Mouse (Mus musculus) telencephalon, adult 2 months (tissue): ENCODE data around the gene Bmper.
A peak's percentile ranks its signal among the peaks of the same experiment; 100 is the strongest.

ENCODE experiments used
- DNase-seq: peaks from one replicate; pipeline ENCODE4 v3.0.0-alpha.2; 2011; ENCODE audit warnings: low read depth, low spot score

The Bmper gene

DNA sequence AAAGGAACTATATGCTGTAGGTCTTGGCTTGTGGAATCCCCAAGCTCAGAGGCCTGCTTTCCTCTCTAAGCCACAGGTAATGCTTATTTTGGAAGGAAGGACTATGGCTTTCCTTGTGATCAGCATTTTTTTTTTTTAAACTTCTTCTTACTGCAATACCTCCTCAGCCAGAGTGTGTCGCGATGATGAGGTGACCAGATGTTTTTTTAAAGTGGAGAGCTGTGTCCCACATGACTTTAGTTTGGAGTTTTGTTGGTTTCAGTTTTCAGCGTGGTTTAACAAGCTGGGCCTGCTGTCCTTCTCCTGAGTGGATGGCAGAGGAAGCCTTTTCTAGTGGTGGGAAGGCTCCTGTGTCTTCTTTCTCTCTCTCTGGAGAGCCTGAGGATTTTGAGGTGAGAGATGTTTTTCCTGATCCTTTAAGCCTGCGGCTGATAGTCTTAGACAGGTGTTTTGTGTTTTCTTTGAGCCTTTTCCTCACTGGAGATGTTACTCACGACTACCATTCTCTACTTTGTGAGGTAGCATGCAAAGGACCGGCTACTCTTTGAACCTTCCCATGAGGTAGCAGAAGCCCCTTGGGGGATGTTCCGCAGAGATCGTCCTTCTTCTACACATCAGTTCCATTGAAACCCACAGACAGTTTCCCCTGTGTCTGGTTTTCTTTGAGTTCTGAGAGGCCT is 74.8 kb downstream of the Bmper start:
- no peak for DNase-seq

DNA sequence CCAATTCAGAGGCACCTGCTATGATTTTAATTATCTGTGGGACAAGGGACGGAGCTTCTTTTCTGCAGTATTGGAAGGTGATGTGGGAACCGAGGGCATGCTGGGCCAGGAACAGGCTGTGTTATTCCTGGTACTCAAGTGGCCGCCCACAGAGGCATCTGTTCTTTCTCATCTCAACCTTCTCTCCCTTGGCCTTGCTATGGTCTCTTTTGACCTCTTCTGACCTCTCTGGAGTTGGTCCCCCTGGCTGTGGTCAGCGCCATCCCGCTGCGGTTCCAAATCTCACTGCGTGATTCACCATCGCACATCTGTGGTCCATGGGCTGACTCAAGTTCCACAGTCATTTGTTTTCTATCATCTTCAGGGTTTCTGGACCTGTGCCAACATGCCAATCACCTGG is 77.5 kb downstream of the Bmper start:
- no peak for DNase-seq

DNA sequence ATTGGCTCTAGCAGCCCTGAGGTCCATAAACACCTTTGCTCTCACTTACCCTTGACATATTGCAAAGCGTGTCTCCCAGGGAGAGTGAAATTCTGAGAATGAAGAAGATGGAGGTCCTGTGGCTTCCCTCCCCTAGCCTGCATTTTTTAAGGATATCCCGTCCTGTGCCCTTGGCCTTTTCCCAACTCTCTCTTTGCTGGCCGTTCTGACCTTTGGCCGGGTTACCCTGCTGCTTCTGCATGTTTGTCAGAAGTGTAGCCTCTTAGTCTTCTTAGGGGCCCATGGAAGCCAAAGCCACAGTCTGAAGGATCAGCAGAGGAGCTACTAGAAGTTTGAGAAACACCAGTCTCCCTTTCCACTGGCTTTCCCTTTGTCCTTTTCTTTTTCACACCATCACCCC is 82.8 kb downstream of the Bmper start:
- no peak for DNase-seq

DNA sequence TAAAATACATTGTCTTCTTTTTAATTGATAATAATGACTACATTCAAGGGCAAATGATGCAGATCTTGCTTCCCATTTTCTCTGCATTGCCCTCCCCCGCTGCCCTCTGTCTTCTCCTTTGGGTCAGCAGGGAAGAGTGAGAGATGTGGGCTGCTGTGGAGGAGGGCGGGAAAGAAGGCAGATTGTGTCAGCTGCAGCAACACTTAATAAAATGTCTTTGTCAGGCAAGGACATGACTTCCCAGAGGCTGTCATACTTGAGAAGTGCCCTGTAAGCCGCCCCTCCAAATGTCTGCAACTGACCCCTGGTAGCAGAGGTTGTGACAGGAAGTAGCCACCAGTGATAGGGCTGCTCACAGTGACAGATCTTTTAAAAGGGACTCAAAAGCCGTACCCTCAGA is 83.3 kb downstream of the Bmper start:
- no peak for DNase-seq

DNA sequence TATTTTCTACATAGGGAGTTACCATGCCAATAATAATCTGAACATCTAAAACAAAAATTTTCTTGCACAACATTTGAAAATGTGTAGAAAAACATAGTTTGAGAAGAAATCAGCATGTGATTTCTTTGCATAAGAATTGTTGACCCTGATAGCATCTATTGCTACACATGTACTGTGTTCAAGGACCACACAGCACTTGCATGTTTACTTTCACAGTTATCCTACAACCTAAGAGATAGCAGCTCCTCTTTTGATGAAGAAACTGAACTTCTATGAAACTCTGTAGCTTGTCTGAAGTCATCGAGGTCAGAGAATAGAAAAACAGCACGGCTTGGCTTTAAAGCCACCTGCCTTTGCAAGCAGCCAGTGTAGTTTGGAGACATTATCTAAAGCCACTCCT is 85.0 kb downstream of the Bmper start:
- no peak for DNase-seq

DNA sequence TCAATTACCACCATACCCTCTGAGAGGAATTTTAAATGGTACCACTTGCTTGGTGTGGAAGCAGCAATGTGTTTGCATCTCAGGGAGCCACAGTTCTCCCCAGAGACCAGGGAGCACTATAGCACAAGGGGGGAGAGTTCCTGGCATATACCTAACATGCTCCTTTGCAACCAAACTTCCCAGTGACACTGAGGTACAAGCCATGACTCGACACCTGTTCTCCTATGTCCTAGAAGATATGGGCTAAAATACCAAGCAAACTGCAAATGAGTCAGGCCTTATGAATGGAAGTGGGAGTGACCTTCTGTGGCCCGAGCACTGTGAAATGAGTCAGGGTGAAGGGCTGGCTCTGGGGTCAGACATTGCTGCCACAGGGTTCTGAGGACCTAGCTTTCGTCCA is 88.1 kb downstream of the Bmper start:
- DNase-seq = no peak

DNA sequence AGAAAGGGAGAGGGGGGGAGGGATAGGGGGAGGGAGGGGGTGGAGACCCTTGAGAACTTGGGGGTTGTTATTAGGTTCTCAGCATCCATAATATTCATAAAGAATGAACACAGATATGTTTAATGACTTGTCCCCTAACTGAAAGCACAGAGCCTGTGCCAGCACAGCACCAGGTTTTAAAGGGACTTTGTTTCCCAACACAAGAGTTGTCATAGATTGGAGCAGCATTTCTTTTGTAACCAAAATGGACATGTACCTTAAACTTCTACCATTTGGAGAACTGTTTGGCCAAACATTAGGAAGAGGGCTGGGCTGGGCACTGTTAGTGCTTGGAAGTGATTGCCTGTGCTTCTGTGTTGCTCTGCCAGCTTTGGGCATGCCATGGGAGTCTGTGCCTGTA is 89.1 kb downstream of the Bmper start:
- no peak for DNase-seq

DNA sequence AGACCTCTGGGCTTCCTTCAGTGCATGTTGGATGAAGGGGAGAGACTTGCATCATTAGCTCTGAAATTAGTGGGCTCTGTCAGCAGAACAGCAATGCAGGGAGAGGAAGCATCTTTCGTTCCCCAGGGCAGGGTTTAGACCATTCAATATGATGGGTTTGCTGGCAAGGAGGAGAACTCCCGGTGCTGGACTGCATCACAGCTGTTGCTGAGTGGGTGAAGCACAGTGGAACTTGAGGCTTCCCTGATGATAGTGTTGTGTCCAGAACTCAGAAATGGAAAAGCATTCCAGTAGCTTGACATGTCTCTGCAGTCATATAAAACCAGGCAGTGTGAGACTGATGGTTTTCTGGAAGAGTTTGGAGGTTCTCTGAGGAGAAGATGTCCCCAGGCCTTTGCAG is 90.0 kb downstream of the Bmper start:
- DNase-seq = no peak

DNA sequence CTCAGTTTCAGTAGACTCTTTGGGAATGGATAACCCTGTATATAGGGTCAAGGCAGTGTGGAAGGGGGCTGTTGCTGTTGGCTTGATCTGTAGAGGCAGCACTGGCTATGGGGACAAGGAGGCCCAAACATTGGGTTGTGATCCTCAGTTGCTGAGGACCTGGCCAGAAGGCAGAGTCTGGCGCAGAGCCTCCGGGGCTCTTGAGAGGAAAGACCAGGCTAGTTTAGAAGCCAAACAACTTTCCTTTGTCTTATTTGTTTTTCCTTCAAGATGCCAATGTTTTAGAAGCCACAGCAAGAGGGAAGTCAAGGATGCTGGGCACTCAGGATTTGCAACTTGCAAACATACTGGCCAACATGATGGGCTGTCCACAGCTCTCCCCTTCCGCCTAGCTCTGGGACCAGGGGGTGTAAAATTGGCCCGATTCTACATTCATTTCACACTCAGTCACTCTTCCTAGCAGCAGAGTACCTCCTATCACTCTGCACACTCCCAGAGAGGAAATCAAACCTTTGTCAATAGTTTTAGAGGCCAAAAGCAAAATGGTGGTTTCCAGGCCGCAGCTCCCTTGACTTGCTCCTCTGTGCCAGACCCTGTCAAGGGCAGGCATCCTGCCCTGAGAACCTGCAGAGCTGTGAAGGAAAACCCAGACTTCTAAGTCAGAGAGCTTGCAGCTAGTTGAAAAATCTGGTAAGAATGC is 92.9 kb downstream of the Bmper start:
- DNase-seq = no peak

DNA sequence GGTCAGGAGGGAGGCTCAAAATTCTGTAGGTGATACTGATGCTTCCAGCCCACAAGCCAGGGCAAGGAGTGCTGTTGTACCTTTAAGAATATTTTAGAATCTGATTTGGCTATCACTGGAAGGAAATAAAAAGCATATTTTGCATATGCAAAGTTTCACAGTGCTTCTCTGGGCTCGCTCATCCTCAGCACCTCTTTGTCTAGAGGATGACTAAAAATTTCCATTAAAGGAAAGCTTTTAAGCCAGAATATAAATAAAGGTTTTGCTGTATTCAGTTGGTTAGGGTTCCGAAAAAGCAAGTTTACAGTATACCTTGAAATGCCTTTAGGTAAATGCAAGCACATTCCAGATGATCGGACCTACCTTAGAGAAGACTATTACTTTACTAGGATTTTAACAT is 105.0 kb downstream of the Bmper start:
- no peak for DNase-seq

DNA sequence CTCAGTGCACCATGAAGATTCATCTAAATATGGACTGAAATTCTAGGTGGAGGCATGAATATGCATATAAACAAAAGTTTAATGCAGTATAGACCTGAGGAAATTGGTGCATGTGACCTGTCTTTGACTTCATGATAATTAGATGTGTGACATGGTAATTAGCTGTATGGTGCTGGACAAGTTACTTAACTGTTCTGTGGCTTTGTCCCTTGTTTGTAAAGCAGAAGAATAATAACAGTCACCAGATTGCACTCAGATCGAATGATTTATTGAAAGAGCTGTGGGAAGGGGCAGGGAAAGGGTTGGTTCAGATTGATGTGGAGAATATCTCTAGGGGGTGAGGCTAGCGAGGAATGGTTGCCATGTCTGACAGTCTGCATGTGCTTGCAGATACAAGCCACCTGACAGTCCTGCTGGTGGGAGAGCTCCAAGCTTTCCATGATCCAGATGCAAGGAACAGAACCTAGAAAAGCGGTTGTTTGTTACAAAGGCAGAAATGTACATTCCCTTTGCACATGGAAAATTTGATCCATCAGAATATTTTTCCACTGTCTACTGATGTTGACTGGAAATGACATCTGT is 110.3 kb downstream of the Bmper start:
- DNase-seq = no peak

DNA sequence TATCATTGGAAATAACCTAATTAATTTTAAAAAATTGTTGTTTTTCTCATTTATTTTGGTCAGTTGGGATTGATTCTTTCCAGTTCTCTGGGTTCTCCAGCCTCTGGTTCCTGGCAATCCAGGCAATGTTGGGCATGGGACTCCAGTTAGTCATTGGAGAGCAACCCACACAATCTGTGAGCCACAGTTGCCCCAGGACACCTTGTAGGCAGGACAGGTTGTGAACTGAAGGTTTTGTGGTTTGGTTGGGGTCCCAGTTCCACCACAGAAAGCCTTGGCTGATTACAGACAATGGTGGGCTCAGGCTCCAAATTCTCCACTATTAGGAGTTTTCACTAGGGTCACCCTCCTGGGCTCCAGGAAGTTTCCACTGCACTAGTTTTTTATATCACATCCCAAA is 117.7 kb downstream of the Bmper start:
- DNase-seq = no peak

DNA sequence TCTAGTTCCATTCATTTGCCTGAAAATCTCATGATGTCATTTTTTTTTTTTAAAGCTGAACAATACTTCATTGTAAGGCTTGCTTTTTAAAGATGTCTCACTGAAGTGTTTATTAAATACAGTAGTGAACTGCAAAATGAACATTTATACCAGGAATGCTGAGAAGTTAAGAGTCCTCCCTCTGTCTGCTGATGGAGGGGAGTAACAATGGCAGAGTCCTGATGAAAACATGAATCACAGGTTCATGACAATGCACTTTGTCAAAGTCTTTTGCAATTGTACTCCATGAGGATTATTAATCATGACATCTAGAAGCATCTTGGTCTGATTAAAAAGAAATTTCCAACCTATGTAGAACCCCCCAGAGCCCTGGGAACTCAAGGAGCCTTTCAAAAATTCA is 118.4 kb downstream of the Bmper start:
- DNase-seq = no peak

DNA sequence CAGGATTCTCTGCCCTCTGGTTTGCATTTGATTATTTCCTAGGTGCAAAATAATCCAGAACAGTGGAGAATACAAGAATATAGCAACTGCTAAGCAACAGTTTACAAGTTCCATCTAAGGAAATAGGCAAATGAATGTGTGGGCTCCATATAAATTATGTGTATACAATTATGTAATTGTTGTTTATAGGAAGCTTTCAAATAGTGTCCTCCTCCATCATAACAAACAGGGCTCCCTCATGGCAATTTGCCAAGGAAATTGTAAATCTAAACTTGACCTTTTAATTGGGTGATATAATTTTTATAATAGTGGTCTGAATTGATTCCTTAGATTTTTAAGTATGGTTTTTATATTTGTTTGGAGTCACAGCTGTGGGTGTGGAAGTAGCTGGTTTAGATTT is 121.5 kb downstream of the Bmper start:
- DNase-seq = no peak

DNA sequence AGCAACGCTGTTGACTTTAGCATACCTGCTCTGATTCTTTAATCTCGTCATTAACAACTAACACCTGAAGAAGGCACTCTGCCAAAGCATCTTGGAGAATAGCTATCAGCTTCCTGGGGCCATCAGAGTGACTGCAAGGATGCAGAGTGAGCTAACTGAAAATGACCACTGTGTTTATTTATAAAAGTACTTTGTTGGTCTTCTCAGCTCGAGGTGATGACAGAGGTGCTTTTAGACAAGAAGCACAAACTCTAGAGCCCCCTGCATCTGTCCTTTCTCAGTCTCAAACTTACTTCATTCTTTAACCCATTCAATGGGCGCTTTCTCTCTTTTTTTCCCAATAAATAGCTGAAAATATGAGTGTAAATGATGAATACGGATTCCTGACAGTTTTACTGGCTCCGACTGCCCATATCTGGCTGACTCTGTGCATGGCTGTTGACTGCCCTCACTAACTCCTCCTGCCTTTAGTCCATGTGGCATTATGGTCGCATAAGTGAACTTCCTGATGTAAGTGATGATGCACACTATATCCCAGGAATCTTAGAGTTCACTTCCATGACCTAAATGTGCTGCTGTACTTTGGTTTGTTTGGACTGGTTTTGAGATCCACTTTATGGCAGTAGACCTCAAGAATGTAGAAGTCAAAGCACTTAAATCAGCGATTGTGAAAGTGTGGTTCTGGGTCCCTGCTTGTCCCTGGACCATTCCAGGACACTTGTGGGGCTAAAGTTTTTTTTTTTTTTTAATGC is 122.4 kb downstream of the Bmper start:
- no peak for DNase-seq

DNA sequence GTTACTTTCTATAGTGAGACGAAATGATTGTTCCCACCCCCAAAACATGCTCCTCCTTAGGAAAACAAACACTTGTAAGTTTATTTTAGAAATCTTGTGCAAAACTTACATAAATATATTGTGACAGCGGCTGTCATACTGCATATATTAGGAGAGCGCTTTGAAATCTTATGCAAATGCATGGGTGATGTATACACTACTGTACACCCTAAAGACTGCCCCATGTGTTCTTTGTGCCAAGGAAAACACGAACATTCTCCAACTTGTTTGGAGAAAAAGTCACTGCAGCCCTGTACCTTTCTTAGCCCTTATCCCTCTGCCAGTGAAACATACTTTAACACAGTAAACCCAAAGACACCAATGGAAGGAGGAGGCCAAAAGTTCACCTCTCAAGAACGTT is 126.7 kb downstream of the Bmper start:
- no peak for DNase-seq

DNA sequence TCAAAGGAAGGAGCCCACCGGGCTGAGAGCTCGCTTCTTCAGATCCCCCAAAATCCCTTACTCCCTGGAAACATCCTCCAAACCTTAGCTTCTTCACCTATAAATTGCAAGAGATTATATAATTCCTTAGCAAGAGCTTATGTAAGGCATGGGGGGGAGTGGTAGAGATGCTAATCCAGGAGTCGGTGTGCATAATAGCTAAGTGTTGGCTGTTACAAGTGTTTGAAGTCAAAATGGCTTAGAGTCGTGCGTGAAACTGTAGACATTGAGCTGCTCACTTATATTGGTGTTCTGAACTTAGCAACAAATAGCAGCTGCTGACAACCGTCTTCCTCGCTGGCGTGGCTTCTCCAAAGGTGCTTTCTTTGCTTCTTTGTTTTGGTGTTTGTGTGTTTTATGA is 128.5 kb downstream of the Bmper start:
- peak; percentile 74 for DNase-seq

DNA sequence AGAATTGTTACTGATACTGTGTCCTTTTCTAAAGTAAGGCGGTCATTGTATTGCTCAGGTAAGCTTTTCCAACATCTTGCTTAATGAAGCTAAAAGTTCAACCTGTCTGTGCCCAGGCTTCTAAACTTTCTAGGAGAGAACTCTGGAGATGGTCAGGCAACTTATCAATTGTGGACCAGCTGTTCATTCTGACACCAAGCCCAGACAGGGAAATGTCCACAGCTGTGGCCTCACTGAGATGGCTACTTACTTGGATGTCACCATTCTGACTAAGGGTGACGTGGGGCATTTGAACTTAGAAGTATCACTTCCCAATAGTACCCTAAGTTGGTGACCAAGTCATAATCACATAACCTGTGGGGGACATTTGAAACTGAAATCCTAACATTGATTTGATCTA is 129.5 kb downstream of the Bmper start:
- no peak for DNase-seq

DNA sequence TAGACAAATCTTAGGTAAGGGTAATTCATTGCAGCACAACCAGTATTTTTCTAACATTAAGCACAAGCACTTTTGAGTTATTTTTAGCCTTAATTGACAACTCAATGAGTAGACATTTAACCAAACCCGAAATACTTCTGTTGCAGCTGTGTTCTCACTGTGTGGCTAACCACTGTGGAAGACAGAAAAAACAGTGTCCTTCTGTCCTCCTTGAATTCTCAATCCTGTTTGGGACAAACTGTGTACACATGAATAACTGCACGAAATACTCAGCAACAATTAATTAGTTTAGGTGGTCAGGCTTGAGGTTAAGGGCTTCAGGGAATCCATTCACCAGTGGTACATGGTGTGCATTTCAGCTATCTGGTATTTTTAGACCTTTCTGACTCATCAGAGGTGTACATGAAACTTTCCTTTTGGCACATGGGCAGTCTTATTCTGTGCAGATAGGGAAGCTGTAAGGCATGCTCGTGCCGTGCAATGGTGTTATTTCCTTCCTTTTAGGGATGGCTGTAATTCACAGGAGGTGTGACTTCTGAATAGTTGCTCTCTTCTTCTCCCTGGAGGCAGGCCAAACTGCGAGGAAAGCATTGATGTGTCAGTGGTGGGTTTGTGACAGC is 131.4 kb downstream of the Bmper start:
- no peak for DNase-seq

DNA sequence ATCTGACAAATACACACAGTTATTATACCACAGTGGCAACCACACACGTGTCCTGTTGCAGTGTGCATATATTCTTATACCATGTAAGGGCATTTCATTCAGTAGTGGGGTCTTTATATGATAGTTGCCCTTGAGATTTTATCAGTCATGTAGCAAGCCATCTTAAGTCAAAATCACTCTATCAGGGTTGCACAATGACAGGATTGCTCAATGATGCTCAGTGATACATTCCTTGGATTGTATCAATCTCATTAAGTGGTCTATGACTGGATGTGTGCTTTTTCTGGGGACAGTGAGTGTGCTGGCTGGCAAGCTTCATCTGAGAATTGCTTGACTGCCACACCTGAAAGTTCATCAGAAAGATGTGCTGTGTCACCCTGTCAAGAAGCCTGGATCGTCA is 135.2 kb downstream of the Bmper start:
- DNase-seq = no peak

DNA sequence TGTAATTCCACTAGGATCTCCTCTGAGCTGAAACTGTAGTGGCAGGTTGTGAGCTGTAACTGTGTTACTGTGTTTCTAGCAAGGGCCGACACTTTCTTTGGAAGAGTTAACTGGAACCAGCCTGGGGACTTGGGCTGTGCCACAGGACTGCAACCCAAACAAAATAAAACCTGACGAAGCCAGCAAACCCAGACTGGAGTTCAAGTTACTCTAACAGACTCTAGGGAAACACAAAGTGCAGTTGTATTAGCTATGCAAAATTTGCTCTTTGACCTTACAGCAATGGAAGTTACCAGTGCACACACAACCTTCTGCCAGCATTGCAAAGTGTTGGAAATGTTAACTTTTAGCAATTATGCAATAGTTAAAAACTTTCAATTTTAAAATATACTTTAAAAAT is 140.3 kb downstream of the Bmper start:
- no peak for DNase-seq

DNA sequence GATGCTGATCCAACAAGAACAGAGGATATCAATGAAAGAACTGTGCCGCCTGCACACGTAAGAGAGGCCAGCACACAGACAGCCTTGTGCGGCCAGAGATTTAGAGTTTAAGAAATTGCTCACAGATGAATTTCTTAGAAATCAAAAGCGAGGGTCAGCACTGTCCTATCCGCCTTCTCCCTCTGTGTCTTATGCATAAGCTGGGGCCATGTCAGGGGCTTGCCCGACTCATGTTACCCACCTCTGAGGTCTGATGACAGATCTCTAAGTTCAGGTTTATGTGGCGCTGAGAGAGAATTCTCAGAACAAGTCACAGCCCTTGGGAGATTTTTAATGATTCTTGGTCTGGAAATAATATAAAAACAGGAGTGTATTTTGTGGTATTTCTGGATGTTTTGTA is 140.7 kb downstream of the Bmper start:
- DNase-seq = no peak
